Mouse (Mus musculus) ES-E14 (cell line): ENCODE measurements around the gene Cacna2d1.

Experiments used
- CHD2 ChIP-seq: IDR thresholded peaks from 2 replicates; pipeline ENCODE4 v1.6.1; 2014; ENCODE audit warnings: mild to moderate bottlenecking, low read depth, low read length, inconsistent platforms
- HCFC1 ChIP-seq: IDR thresholded peaks from 2 replicates; pipeline ENCODE4 v1.6.1; 2012; ENCODE audit warnings: low read length, inconsistent platforms, borderline replicate concordance; ENCODE audit not compliant: insufficient read depth
- ZC3H11A ChIP-seq: IDR thresholded peaks from 2 replicates; pipeline ENCODE4 v1.6.1; 2012; ENCODE audit warnings: low read depth, mild to moderate bottlenecking, inconsistent platforms, low read length, borderline replicate concordance

DNA sequence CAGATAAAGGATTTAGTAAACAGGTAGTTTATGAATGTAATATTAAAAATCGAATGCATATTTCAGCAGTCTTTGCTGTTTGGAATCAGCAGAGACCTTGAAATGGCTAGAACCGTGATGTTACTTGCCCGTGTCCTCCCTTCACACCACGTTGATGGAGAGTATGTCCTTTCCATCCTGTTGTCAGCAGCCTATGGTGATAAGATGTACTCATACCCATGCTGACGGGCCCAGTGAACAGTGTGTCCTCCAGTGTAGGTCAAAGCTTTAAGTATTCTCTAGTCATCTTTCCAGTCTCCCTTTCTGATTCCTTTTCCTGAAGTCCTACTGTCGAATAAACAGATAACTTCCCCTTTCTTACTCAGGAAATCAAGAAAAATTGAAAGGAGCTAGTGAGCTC, 72.5 kb downstream of the Cacna2d1 start:
- TF ChIP-seq ZC3H11A (no peak), HCFC1 (no peak), CHD2 (no peak)
